Mouse (Mus musculus): ENCODE measurements around the gene Tex21. TPM values are rescaled to one million over a fixed set of nuclear protein-coding genes. Genes with fewer than 3 reads are reported as not detected.
A peak's percentile ranks its signal among the peaks of the same experiment; 100 is the strongest.

The Tex21 gene
- polyA plus RNA-seq, 1 experiment from 2014 or later: not detected

GRCm38 (mm10) chr12:76272610-76273524 is 26.3 kb upstream of the Tex21 start:
- ATAC-seq (ENCODE audit: low FRiP score, low TSS enrichment): no peak
- no peaks in the 10 kb centered on the region for H3K36me3 ChIP-seq (ENCODE audit: control insufficient read depth, insufficient read depth, low read length)
- no peak overlapping the region for H3K27ac ChIP-seq (replicated peaks)
- no peaks in the 10 kb centered on the region for H3K9me3 ChIP-seq (ENCODE audit: control insufficient read depth, low read length)
- no peak overlapping the region for H3K4me2 ChIP-seq (replicated peaks; ENCODE audit: low read depth)
- H3K4me1 ChIP-seq (replicated peaks; ENCODE audit: control insufficient read depth, insufficient read depth): no peaks in the 10 kb centered on the region
- WGBS: 86% methylated on average over 10 of the region's 10 CpGs
- no peak for DNase-seq (ENCODE audit: low spot score)
- no peak overlapping the region for H3K4me3 ChIP-seq (ENCODE audit: low read depth, low read length)
- TF ChIP-seq EP300 (optimal IDR thresholded peaks at IDR 0.05): no peak
- no peak for TF ChIP-seq CTCF (IDR thresholded peaks at IDR 0.05; ENCODE audit: low read depth)
- no peaks in the 10 kb centered on the region for H3K27me3 ChIP-seq (ENCODE audit: control insufficient read depth, insufficient read depth, low read length)
- H3K9ac ChIP-seq (ENCODE audit: low read length): no peak overlapping the region

GRCm38 (mm10) chr12:76271516-76271915 is 25.0 kb upstream of the Tex21 start:
- peak; percentile 46; the same call in 1 of the 2 replicates for ATAC-seq (ENCODE audit: low FRiP score, low TSS enrichment)
- TF ChIP-seq EP300 (optimal IDR thresholded peaks at IDR 0.05): no peak
- no peak for TF ChIP-seq CTCF (IDR thresholded peaks at IDR 0.05; ENCODE audit: low read depth)

GRCm38 (mm10) chr12:76269196-76269595 is 22.6 kb upstream of the Tex21 start:
- H3K36me3 ChIP-seq (ENCODE audit: control insufficient read depth, insufficient read depth, low read length): no peaks in the 10 kb centered on the region
- ATAC-seq (ENCODE audit: low FRiP score, low TSS enrichment): no peak
- WGBS: 74% methylated on average over 7 of the region's 7 CpGs
- no peak overlapping the region for H3K27ac ChIP-seq (replicated peaks)
- H3K9ac ChIP-seq (ENCODE audit: low read length): no peak overlapping the region
- no peaks in the 10 kb centered on the region for H3K27me3 ChIP-seq (ENCODE audit: control insufficient read depth, insufficient read depth, low read length)
- no peak overlapping the region for H3K4me2 ChIP-seq (replicated peaks; ENCODE audit: low read depth)
- H3K9me3 ChIP-seq (ENCODE audit: control insufficient read depth, low read length): no peaks in the 10 kb centered on the region
- H3K4me1 ChIP-seq (replicated peaks; ENCODE audit: control insufficient read depth, insufficient read depth): no peaks in the 10 kb centered on the region
- no peak for DNase-seq (ENCODE audit: low spot score)
- H3K4me3 ChIP-seq (ENCODE audit: low read depth, low read length): no peak overlapping the region
- TF ChIP-seq EP300 (optimal IDR thresholded peaks at IDR 0.05) (no peak), CTCF (IDR thresholded peaks at IDR 0.05; ENCODE audit: low read depth) (no peak)

More at GRCm38 (mm10) chr12:76271516-76271915, 25.0 kb upstream of the Tex21 start:
- Histone ChIP-seq H3K9ac (ENCODE audit: low read length) (no peak overlapping the region), H3K27me3 (ENCODE audit: control insufficient read depth, insufficient read depth, low read length) (no peaks in the 10 kb centered on the region), H3K9me3 (ENCODE audit: control insufficient read depth, low read length) (no peaks in the 10 kb centered on the region), H3K4me3 (ENCODE audit: low read depth, low read length) (no peak overlapping the region), H3K4me1 (replicated peaks; ENCODE audit: control insufficient read depth, insufficient read depth) (no peaks in the 10 kb centered on the region), H3K4me2 (replicated peaks; ENCODE audit: low read depth) (no peak overlapping the region), H3K27ac (replicated peaks) (no peak overlapping the region), H3K36me3 (ENCODE audit: control insufficient read depth, insufficient read depth, low read length) (no peaks in the 10 kb centered on the region)
- DNase-seq (ENCODE audit: low spot score): peak; percentile 33
- 59% methylated on average over 6 of the region's 6 CpGs for whole genome bisulfite sequencing

- Histone ChIP-seq H3K9me3 (ENCODE audit: control insufficient read depth, low read length) (no peaks in the 10 kb centered on the region), H3K36me3 (ENCODE audit: control insufficient read depth, insufficient read depth, low read length) (no peaks in the 10 kb centered on the region), H3K4me2 (replicated peaks; ENCODE audit: low read depth) (no peak overlapping the region), H3K27me3 (ENCODE audit: control insufficient read depth, insufficient read depth, low read length) (no peaks in the 10 kb centered on the region), H3K9ac (ENCODE audit: low read length) (no peak overlapping the region), H3K27ac (replicated peaks) (no peak overlapping the region), H3K4me1 (replicated peaks; ENCODE audit: control insufficient read depth, insufficient read depth) (no peaks in the 10 kb centered on the region), H3K4me3 (ENCODE audit: low read depth, low read length) (no peak overlapping the region)
- DNase-seq (ENCODE audit: low spot score) (no peak), ATAC-seq (ENCODE audit: low FRiP score, low TSS enrichment) (no peak)
- TF ChIP-seq CTCF (IDR thresholded peaks at IDR 0.05; ENCODE audit: low read depth) (no peak), EP300 (optimal IDR thresholded peaks at IDR 0.05) (no peak)
- 79% methylated on average over 10 of the region's 10 CpGs for WGBS
Observed at GRCm38 (mm10) chr12:76268686-76269085, 22.1 kb upstream of the Tex21 start.

GRCm38 (mm10) chr12:76266875-76267274 is 20.3 kb upstream of the Tex21 start:
- no peaks in the 10 kb centered on the region for H3K36me3 ChIP-seq (ENCODE audit: control insufficient read depth, insufficient read depth, low read length)
- no peaks in the 10 kb centered on the region for H3K9me3 ChIP-seq (ENCODE audit: control insufficient read depth, low read length)
- WGBS: 60% methylated on average over 9 of the region's 9 CpGs
- H3K27ac ChIP-seq (replicated peaks): no peak overlapping the region
- peak; percentile 90 for TF ChIP-seq CTCF (IDR thresholded peaks at IDR 0.05; ENCODE audit: low read depth)
- TF ChIP-seq EP300 (optimal IDR thresholded peaks at IDR 0.05): no peak
- H3K9ac ChIP-seq (ENCODE audit: low read length): no peak overlapping the region
- ATAC-seq (ENCODE audit: low FRiP score, low TSS enrichment) (peak; percentile 41), DNase-seq (ENCODE audit: low spot score) (no peak)
- no peak overlapping the region for H3K4me3 ChIP-seq (ENCODE audit: low read depth, low read length)
- H3K4me2 ChIP-seq (replicated peaks; ENCODE audit: low read depth): no peak overlapping the region
- no peaks in the 10 kb centered on the region for H3K4me1 ChIP-seq (replicated peaks; ENCODE audit: control insufficient read depth, insufficient read depth)
- H3K27me3 ChIP-seq (ENCODE audit: control insufficient read depth, insufficient read depth, low read length): no peaks in the 10 kb centered on the region

GRCm38 (mm10) chr12:76265001-76265400 is 18.5 kb upstream of the Tex21 start:
- no peak for ATAC-seq (ENCODE audit: low FRiP score, low TSS enrichment)
- H3K36me3 ChIP-seq (ENCODE audit: control insufficient read depth, insufficient read depth, low read length): no peaks in the 10 kb centered on the region
- TF ChIP-seq EP300 (optimal IDR thresholded peaks at IDR 0.05) (no peak), CTCF (IDR thresholded peaks at IDR 0.05; ENCODE audit: low read depth) (no peak)
- no peak overlapping the region for H3K27ac ChIP-seq (replicated peaks)
- DNase-seq (ENCODE audit: low spot score): no peak
- H3K4me3 ChIP-seq (ENCODE audit: low read depth, low read length): no peak overlapping the region
- 80% methylated on average over 6 of the region's 6 CpGs for WGBS
- H3K27me3 ChIP-seq (ENCODE audit: control insufficient read depth, insufficient read depth, low read length): no peaks in the 10 kb centered on the region
- no peaks in the 10 kb centered on the region for H3K9me3 ChIP-seq (ENCODE audit: control insufficient read depth, low read length)
- no peaks in the 10 kb centered on the region for H3K4me1 ChIP-seq (replicated peaks; ENCODE audit: control insufficient read depth, insufficient read depth)
- H3K9ac ChIP-seq (ENCODE audit: low read length): no peak overlapping the region
- no peak overlapping the region for H3K4me2 ChIP-seq (replicated peaks; ENCODE audit: low read depth)
